Mouse (Mus musculus): ENCODE data around the gene Armc10. TPM values are rescaled to one million over a fixed set of nuclear protein-coding genes. Genes with fewer than 3 reads are reported as not detected.

Armc10 gene
- total and polyA plus RNA-seq, 3 experiments: 32.5 to 54.9 (median 34.1) TPM

- ATAC-seq (ENCODE audit: extremely low read depth, insufficient number of reproducible peaks, low FRiP score, poor library complexity, severe bottlenecking) (no peak), DNase-seq (ENCODE audit: low spot score) (no peak)
- TF ChIP-seq TAL1 (conservative IDR thresholded peaks at IDR 0.05; ENCODE audit: low read depth, low read length) (no peak), GATA2 (IDR thresholded peaks at IDR 0.05; ENCODE audit: borderline replicate concordance, low read depth, low read length) (no peak), CTCF (IDR thresholded peaks at IDR 0.05; ENCODE audit: low read depth, low read length) (no peak), POLR2AphosphoS5 (IDR thresholded peaks at IDR 0.05; ENCODE audit: insufficient replicate concordance, low read depth, low read length) (no peak), GATA1 (IDR thresholded peaks at IDR 0.05; ENCODE audit: borderline replicate concordance, low read length) (no peak)
- no peak overlapping the region for H3K4me3 ChIP-seq (ENCODE audit: low read depth, low read length)
- no peaks in the 10 kb centered on the region for H3K36me3 ChIP-seq (replicated peaks)
- no peaks in the 10 kb centered on the region; the same call in 1 of the 2 replicates for H3K4me1 ChIP-seq (ENCODE audit: insufficient read depth, low read depth, low read length)
- H3K27me3 ChIP-seq (ENCODE audit: insufficient read depth, low read length): peaks cover 3% of the 10 kb centered on the region; the same call in 1 of the 2 replicates
- H3K9me3 ChIP-seq (replicated peaks): no peaks in the 10 kb centered on the region
Observed at GRCm38 (mm10) chr5:21616450-21617009, 29.1 kb upstream of the Armc10 start.

GRCm38 (mm10) chr5:21625916-21626315, 19.7 kb upstream of the Armc10 start:
- no peak for ATAC-seq (ENCODE audit: extremely low read depth, insufficient number of reproducible peaks, low FRiP score, poor library complexity, severe bottlenecking)
- no peak for TF ChIP-seq POLR2AphosphoS5 (IDR thresholded peaks at IDR 0.05; ENCODE audit: insufficient replicate concordance, low read depth, low read length)
- TF ChIP-seq TAL1 (conservative IDR thresholded peaks at IDR 0.05; ENCODE audit: low read depth, low read length): no peak

GRCm38 (mm10) chr5:21640961-21641360, 4.7 kb upstream of the Armc10 start:
- no peak for DNase-seq (ENCODE audit: low spot score)
- H3K9me3 ChIP-seq (replicated peaks): no peaks in the 10 kb centered on the region
- H3K27me3 ChIP-seq (ENCODE audit: insufficient read depth, low read length): peaks cover 30% of the 10 kb centered on the region
- H3K4me1 ChIP-seq (ENCODE audit: insufficient read depth, low read depth, low read length): peaks cover 6% of the 10 kb centered on the region
- TF ChIP-seq CTCF (IDR thresholded peaks at IDR 0.05; ENCODE audit: low read depth, low read length): peak; percentile 53; the same call in 1 of the 2 replicates
- no peak for TF ChIP-seq TAL1 (conservative IDR thresholded peaks at IDR 0.05; ENCODE audit: low read depth, low read length)
- no peak for ATAC-seq (ENCODE audit: extremely low read depth, insufficient number of reproducible peaks, low FRiP score, poor library complexity, severe bottlenecking)
- no peak overlapping the region for H3K4me3 ChIP-seq (ENCODE audit: low read depth, low read length)
- H3K36me3 ChIP-seq (replicated peaks): no peaks in the 10 kb centered on the region

More at GRCm38 (mm10) chr5:21625916-21626315, 19.7 kb upstream of the Armc10 start:
- DNase-seq (ENCODE audit: low spot score): no peak
- Histone ChIP-seq H3K4me1 (ENCODE audit: insufficient read depth, low read depth, low read length) (no peaks in the 10 kb centered on the region), H3K9me3 (replicated peaks) (no peaks in the 10 kb centered on the region), H3K36me3 (replicated peaks) (no peaks in the 10 kb centered on the region), H3K27me3 (ENCODE audit: insufficient read depth, low read length) (peaks cover 6% of the 10 kb centered on the region; the same call in 1 of the 2 replicates), H3K4me3 (ENCODE audit: low read depth, low read length) (no peak overlapping the region)

- H3K9me3 ChIP-seq (replicated peaks): no peaks in the 10 kb centered on the region
- peaks cover 11% of the 10 kb centered on the region for H3K36me3 ChIP-seq (replicated peaks)
- peaks cover 19% of the 10 kb centered on the region for H3K4me1 ChIP-seq (ENCODE audit: insufficient read depth, low read depth, low read length)
- H3K27me3 ChIP-seq (ENCODE audit: insufficient read depth, low read length): peaks cover 28% of the 10 kb centered on the region
- DNase-seq (ENCODE audit: low spot score): no peak
- TF ChIP-seq CTCF (IDR thresholded peaks at IDR 0.05; ENCODE audit: low read depth, low read length) (no peak), GATA2 (IDR thresholded peaks at IDR 0.05; ENCODE audit: borderline replicate concordance, low read depth, low read length) (no peak), TAL1 (conservative IDR thresholded peaks at IDR 0.05; ENCODE audit: low read depth, low read length) (no peak), POLR2AphosphoS5 (IDR thresholded peaks at IDR 0.05; ENCODE audit: insufficient replicate concordance, low read depth, low read length) (no peak)
- no peak overlapping the region for H3K4me3 ChIP-seq (ENCODE audit: low read depth, low read length)
- no peak for ATAC-seq (ENCODE audit: extremely low read depth, insufficient number of reproducible peaks, low FRiP score, poor library complexity, severe bottlenecking)
Observed at GRCm38 (mm10) chr5:21643606-21644005, 2.0 kb upstream of the Armc10 start.

GRCm38 (mm10) chr5:21644891-21645438, 648 bp upstream of the Armc10 start:
- peaks cover 19% of the 10 kb centered on the region for H3K4me1 ChIP-seq (ENCODE audit: insufficient read depth, low read depth, low read length)
- H3K36me3 ChIP-seq (replicated peaks): peaks cover 24% of the 10 kb centered on the region
- H3K27me3 ChIP-seq (ENCODE audit: insufficient read depth, low read length): peaks cover 24% of the 10 kb centered on the region
- H3K4me3 ChIP-seq (ENCODE audit: low read depth, low read length): peak overlapping the region; percentile 87
- ATAC-seq (ENCODE audit: extremely low read depth, insufficient number of reproducible peaks, low FRiP score, poor library complexity, severe bottlenecking): no peak
- no peaks in the 10 kb centered on the region for H3K9me3 ChIP-seq (replicated peaks)
- DNase-seq (ENCODE audit: low spot score): no peak
- TF ChIP-seq POLR2AphosphoS5 (IDR thresholded peaks at IDR 0.05; ENCODE audit: insufficient replicate concordance, low read depth, low read length) (no peak), CTCF (IDR thresholded peaks at IDR 0.05; ENCODE audit: low read depth, low read length) (no peak), GATA2 (IDR thresholded peaks at IDR 0.05; ENCODE audit: borderline replicate concordance, low read depth, low read length) (no peak), GATA1 (IDR thresholded peaks at IDR 0.05; ENCODE audit: borderline replicate concordance, low read length) (no peak), TAL1 (conservative IDR thresholded peaks at IDR 0.05; ENCODE audit: low read depth, low read length) (no peak)

GRCm38 (mm10) chr5:21646133-21646491, 499 bp downstream of the Armc10 start:
- TF ChIP-seq GATA2 (IDR thresholded peaks at IDR 0.05; ENCODE audit: borderline replicate concordance, low read depth, low read length): no peak
- no peak for TF ChIP-seq GATA1 (IDR thresholded peaks at IDR 0.05; ENCODE audit: borderline replicate concordance, low read length)
- TF ChIP-seq CTCF (IDR thresholded peaks at IDR 0.05; ENCODE audit: low read depth, low read length): no peak
- no peak for TF ChIP-seq POLR2AphosphoS5 (IDR thresholded peaks at IDR 0.05; ENCODE audit: insufficient replicate concordance, low read depth, low read length)
- TF ChIP-seq TAL1 (conservative IDR thresholded peaks at IDR 0.05; ENCODE audit: low read depth, low read length): no peak
- ATAC-seq (ENCODE audit: extremely low read depth, insufficient number of reproducible peaks, low FRiP score, poor library complexity, severe bottlenecking) (no peak), DNase-seq (ENCODE audit: low spot score) (no peak)
- H3K4me3 ChIP-seq (ENCODE audit: low read depth, low read length): peak overlapping the region; percentile 87
- H3K4me1 ChIP-seq (ENCODE audit: insufficient read depth, low read depth, low read length): peaks cover 21% of the 10 kb centered on the region
- H3K27me3 ChIP-seq (ENCODE audit: insufficient read depth, low read length): peaks cover 23% of the 10 kb centered on the region
- peaks cover 35% of the 10 kb centered on the region for H3K36me3 ChIP-seq (replicated peaks)
- H3K9me3 ChIP-seq (replicated peaks): no peaks in the 10 kb centered on the region
